Mouse (Mus musculus) small intestine, adult 2 months (tissue): ENCODE results near the gene Prr5l. TPM values are rescaled to one million over a fixed set of nuclear protein-coding genes. Genes with fewer than 3 reads are reported as not detected.

Experiments
- H3K27ac ChIP-seq: fragments of 200-500 bp; 2 replicates; pipeline ENCODE4 v1.5.1; 2012; ENCODE audit warnings: low read depth, low read length, control low read depth, inconsistent platforms; ENCODE audit not compliant: insufficient read depth
- H3K27me3 ChIP-seq: fragments of 200-500 bp; 2 replicates; pipeline ENCODE4 v1.6.1; 2012; ENCODE audit warnings: mild to moderate bottlenecking, moderate library complexity, low read length, inconsistent platforms; ENCODE audit not compliant: control insufficient read depth, insufficient read depth
- H3K36me3 ChIP-seq: fragments of 200-500 bp; 2 replicates; pipeline ENCODE4 v1.6.1; 2012; ENCODE audit warnings: mild to moderate bottlenecking, low read length, control low read depth, inconsistent platforms; ENCODE audit not compliant: control insufficient read depth, insufficient read depth
- H3K4me1 ChIP-seq: fragments of 200-500 bp; 2 replicates; pipeline ENCODE4 v1.6.1; 2012; ENCODE audit warnings: low read length, inconsistent platforms, mixed read lengths; ENCODE audit not compliant: control insufficient read depth, insufficient read depth, insufficient read length
- H3K4me3 ChIP-seq: fragments of 200-500 bp; 2 replicates; pipeline ENCODE4 v1.5.1; 2012; ENCODE audit warnings: low read depth, mild to moderate bottlenecking, control low read depth, inconsistent platforms, low read length, moderate library complexity
- CTCF ChIP-seq: fragments of 200-500 bp; IDR thresholded peaks from 2 replicates; pipeline ENCODE4 v1.5.1; 2012; ENCODE audit warnings: low read depth, mild to moderate bottlenecking, control low read depth, inconsistent platforms, low read length, moderate library complexity, mixed read lengths; ENCODE audit not compliant: insufficient replicate concordance, insufficient read length; ENCODE audit errors: extremely low read depth
- POLR2A ChIP-seq: fragments of 200-500 bp; IDR thresholded peaks from 2 replicates; pipeline ENCODE4 v1.6.1; 2012; ENCODE audit warnings: low read depth, mild to moderate bottlenecking, control low read depth, inconsistent platforms, low read length, moderate library complexity
- WGBS: fragments of 180-500 bp; shearing (Covaris S2); methylation state at CpG from one replicate; pipeline ENCODE4 v1.1.7; 2018; 5-methylcytosine and 5-hydroxymethylcytosine counted together
- polyA plus RNA-seq: library from polyadenylated mRNA; depleted of rRNA; stranded (reverse); fragments of >200 nt; gene quantifications from 2 replicates; pipeline ENCODE4 v1.2.3, GENCODE M21; 2012

The Prr5l gene
- polyA plus RNA-seq, 1 experiment: 3.9 TPM

DNA sequence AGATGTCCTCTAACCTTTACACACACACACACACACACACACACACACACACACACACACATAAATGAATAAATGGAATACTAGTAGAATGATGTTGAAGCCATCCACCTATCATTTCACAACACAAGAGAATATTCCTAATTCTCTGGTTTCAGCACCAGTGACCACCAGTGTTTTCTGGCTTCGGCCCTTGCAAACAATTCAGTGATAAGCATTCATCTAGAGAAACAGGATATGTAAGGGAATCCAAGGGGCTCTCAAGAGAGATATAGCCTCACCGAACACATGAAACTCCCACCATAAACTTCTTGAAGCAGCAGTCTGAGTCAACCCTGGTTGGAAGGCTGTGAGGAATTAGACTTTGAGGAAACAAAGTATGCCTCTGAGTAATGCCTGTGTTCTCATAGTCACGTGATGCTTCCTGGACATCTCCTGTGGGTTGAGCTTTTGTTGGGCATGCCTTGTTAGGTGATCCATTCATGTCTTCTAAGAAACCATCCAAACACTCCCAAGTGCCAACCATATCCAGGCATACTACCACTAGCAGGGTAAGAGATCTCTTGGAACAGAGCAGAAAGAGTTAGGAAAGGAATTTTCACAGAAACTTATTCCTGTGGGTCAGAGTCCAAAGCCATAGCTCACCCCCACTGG lies 55.8 kb downstream of the Prr5l start:
- 58% methylated on average over 3 of the region's 3 CpGs for WGBS
- no peaks in the 10 kb centered on the region for H3K27me3 ChIP-seq
- H3K27ac ChIP-seq: peak overlapping the region; percentile 81
- no peak for TF ChIP-seq POLR2A
- TF ChIP-seq CTCF: no peak
- peaks cover 11% of the 10 kb centered on the region for H3K4me1 ChIP-seq
- H3K36me3 ChIP-seq: no peaks in the 10 kb centered on the region
- no peak overlapping the region for H3K4me3 ChIP-seq

DNA sequence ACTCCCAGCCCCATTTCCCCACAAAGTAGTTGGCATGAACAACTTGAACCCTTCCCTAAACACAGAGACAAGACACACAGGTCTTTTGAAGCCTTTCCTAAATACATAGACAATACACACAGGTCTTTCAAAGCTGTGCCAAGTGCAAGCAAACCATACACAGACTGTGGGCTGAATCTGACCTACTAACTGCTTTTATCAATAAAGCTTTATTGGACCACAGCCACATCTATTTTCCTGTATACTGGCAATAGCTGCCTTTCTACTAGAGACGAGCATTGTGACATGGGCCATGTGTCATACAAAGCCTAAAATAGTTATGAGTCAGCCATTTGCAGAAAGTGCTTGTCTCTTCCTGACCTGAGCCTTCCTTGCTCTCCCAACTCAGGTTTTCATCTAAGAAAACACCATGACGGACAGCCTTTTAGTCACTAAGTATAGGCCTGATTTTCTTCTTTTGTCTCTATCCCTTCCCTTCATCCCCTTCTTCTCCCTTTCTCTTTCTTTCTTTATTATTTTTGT lies 56.6 kb downstream of the Prr5l start:
- no peaks in the 10 kb centered on the region for H3K36me3 ChIP-seq
- WGBS: 83% methylated on average over 2 of the region's 2 CpGs
- TF ChIP-seq CTCF (no peak), POLR2A (no peak)

DNA sequence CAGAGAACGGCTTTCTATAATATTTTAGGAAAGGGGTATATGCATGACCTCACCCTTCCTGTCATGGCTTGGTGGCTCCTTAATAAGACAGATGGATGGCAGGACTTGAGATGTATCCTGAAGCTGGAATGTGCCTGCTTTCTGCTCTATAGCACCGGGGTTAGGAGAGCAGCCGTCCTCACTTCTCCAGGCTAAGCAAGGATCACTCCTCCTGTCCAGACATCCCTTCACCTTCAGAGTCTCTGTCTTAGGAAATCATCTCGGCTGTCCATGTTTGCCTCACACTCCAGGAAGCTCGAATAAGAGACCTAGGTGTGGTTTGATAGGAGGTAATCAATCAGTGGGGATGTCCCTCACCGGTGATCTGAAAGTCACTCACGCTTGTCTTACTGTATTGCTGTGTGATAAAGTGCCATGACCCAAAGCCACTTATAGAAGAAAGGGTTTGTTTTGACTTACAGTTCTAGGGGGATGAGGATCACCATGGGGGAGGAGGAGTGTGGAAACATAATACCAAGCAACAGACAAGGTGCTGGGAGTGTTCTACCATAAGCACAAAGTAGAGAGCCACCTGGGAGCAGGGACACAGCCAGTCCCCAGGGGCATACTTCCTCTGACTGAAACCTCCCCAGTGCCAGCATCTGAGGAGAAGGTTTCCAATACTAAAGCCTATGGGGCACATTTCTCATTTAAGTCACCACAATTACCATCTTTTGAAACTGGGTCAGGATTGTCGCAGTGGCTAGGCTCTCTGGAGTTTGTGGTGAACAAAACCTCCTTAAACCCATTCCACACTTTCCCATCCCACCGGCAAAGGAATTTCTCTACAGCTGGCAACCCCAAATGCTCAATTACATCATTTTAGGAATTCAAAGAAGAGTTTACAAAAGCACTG lies 57.4 kb downstream of the Prr5l start:
- H3K36me3 ChIP-seq: no peaks in the 10 kb centered on the region
- TF ChIP-seq CTCF: no peak
- no peak for TF ChIP-seq POLR2A
- H3K27me3 ChIP-seq: no peaks in the 10 kb centered on the region
- 63% methylated on average over 9 of the region's 9 CpGs for WGBS
- no peak overlapping the region for H3K27ac ChIP-seq
- no peak overlapping the region for H3K4me3 ChIP-seq
- H3K4me1 ChIP-seq: peaks cover 11% of the 10 kb centered on the region

More for the DNA sequence above, 56.6 kb downstream of the Prr5l start:
- no peak overlapping the region for H3K27ac ChIP-seq
- H3K4me1 ChIP-seq: peaks cover 11% of the 10 kb centered on the region
- H3K4me3 ChIP-seq: no peak overlapping the region
- no peaks in the 10 kb centered on the region for H3K27me3 ChIP-seq

DNA sequence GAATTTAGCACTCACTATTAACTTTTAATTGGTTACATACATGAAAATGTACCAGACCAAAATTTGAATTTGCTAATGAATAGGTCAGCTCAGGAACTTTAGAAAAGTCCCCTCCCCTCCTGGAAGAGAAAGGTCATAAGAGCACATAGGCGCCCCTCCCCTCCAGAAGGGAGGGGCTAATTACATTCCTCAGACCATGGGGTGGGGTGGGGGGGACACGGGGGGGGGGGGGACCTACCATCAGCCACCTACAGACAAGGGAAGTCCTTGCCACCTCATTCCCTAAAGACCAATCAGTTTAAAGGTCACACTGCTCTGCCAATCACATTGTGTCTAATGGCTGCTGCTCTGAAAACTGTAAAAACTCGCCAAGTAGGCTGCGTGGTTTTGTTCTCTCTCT lies 59.0 kb downstream of the Prr5l start:
- Histone ChIP-seq H3K36me3 (no peaks in the 10 kb centered on the region), H3K27ac (no peak overlapping the region), H3K4me3 (no peak overlapping the region), H3K27me3 (no peaks in the 10 kb centered on the region), H3K4me1 (peaks cover 11% of the 10 kb centered on the region)
- 65% methylated on average over 4 of the region's 4 CpGs for WGBS
- TF ChIP-seq POLR2A: no peak

GRCm38 (mm10) chr2:101822785-101823184 lies 60.0 kb downstream of the Prr5l start:
- Histone ChIP-seq H3K36me3 (no peaks in the 10 kb centered on the region), H3K27ac (no peak overlapping the region), H3K4me1 (peaks cover 10% of the 10 kb centered on the region), H3K27me3 (no peaks in the 10 kb centered on the region), H3K4me3 (no peak overlapping the region)
- WGBS: 67% methylated on average over 13 of the region's 13 CpGs
- TF ChIP-seq CTCF: no peak
- TF ChIP-seq POLR2A: no peak

GRCm38 (mm10) chr2:101820816-101821215 lies 62.0 kb downstream of the Prr5l start:
- 83% methylated on average over 1 of the region's 1 CpGs for WGBS
- no peak overlapping the region for H3K4me3 ChIP-seq
- TF ChIP-seq POLR2A (no peak), CTCF (no peak)

DNA sequence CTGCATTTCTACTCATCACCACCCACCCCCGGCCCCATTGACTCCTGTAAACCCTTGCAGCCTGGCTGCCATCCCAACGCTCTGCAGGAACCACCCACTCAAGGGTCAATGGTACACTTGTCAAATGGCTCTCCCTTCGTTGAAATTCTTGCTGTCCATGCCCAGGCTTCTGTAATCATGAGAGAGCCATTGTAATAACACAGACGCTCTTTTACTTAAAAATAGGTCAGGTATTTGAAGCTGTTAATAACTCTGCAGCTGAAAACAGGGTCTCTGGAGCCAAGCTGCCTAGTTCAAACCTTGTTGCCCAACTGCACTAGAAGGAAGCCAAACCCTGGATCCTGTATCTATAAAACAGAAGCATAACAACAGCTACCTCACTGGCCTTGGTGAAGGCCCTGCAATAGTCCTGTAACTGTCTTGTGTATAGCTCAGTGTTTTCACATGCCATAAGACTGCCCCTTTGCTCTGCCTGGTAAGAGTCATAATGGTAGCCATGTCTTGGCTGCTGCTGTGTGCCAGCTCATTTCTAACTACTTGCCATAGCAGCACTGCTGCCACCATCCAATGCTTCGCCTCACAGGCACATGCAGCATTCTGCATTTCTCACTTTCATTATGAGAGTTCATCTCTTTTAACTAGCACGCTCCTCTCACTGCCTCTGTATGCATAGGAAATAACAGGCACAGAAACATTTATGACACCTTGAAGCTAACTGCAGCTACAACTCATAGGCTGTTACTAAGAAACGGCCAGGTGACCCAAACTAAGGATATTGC lies 63.7 kb downstream of the Prr5l start:
- Histone ChIP-seq H3K4me3 (no peak overlapping the region), H3K4me1 (peaks cover 1% of the 10 kb centered on the region; the same call in 1 of the 2 replicates), H3K27ac (no peak overlapping the region), H3K27me3 (no peaks in the 10 kb centered on the region), H3K36me3 (no peaks in the 10 kb centered on the region)
- TF ChIP-seq CTCF (no peak), POLR2A (no peak)
- WGBS: 62% methylated on average over 7 of the region's 7 CpGs

More at GRCm38 (mm10) chr2:101820816-101821215, 62.0 kb downstream of the Prr5l start:
- Histone ChIP-seq H3K27me3 (no peaks in the 10 kb centered on the region), H3K27ac (no peak overlapping the region), H3K4me1 (no peaks in the 10 kb centered on the region; the same call in 1 of the 2 replicates), H3K36me3 (no peaks in the 10 kb centered on the region)
